Mouse (Mus musculus) bone marrow, adult 2 months (tissue): ENCODE results near the gene Ssr3.

Experiments used
- CTCF ChIP-seq: fragments of 200-500 bp; IDR thresholded peaks from 2 replicates; pipeline ENCODE4 v1.5.1; 2011; ENCODE audit warnings: low read length, control low read depth; ENCODE audit not compliant: control insufficient read depth, insufficient read depth
- POLR2A ChIP-seq: fragments of 200-500 bp; IDR thresholded peaks from 2 replicates; pipeline ENCODE4 v1.6.1; 2011; ENCODE audit warnings: low read depth, mild to moderate bottlenecking, control low read depth, low read length, borderline replicate concordance; ENCODE audit not compliant: control insufficient read depth

DNA sequence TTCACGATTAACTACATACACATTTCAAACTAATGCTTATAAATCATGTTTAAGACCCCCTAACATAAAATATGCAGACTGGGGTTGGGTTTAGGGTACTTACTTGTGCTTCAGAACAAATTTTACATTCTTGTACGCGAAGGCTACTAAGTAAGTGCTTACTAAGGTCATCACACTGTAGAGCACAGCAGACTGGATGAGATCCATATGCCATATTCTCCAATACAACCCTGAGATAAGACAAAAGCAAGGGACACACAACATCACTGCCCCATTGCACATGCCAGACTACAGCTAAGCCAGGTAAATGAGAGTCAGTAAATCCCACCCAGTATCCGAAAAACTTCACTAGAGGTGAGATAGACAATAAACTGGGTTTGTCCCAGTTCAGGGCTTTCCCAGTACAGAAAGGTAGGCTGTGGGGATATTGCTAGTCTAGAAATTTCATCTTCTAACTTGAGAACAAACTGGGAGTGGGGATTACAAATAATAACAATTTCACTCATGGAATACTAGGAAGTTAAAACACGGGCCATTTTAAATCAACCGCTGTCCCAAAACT is 1.1 kb downstream of the Ssr3 start:
- TF ChIP-seq POLR2A = no peak
- no peak for TF ChIP-seq CTCF
